Mouse (Mus musculus): ENCODE measurements at regions not wholly inside any gene's neighbourhood (a gene's known extent, or its start where the extent isn't known, plus 50 kb on each side); places are given as distances from the start of the nearest gene placed in this dataset.

- 65% methylated on average over 4 of the region's 4 CpGs for WGBS
- TF ChIP-seq CTCF (IDR thresholded peaks at IDR 0.05; ENCODE audit: low read depth) = no peak
- H3K27ac ChIP-seq (ENCODE audit: low read depth, low read length) = no peak overlapping the region
- no peak overlapping the region for H3K4me3 ChIP-seq (ENCODE audit: low read depth, low read length)
- no peak overlapping the region for H3K9ac ChIP-seq (ENCODE audit: low read depth, low read length)
- H3K27me3 ChIP-seq (replicated peaks; ENCODE audit: control insufficient read depth, insufficient read depth, low read length) = no peaks in the 10 kb centered on the region
- ATAC-seq = no peak
- H3K4me2 ChIP-seq (replicated peaks; ENCODE audit: low read depth) = no peak overlapping the region
- H3K9me3 ChIP-seq (ENCODE audit: control insufficient read depth) = no peaks in the 10 kb centered on the region
- no peaks in the 10 kb centered on the region for H3K4me1 ChIP-seq (replicated peaks; ENCODE audit: control insufficient read depth, insufficient read depth, low read length)
- no peaks in the 10 kb centered on the region for H3K36me3 ChIP-seq (ENCODE audit: control insufficient read depth, insufficient read depth)
Observed at GRCm38 (mm10) chr13:101202565-101203313, 369.5 kb upstream of the Slc30a5 start.

- no peaks in the 10 kb centered on the region for H3K9me3 ChIP-seq (ENCODE audit: control insufficient read depth)
- H3K4me1 ChIP-seq (replicated peaks; ENCODE audit: control insufficient read depth, insufficient read depth, low read length) = no peaks in the 10 kb centered on the region
- ATAC-seq = no peak
- H3K36me3 ChIP-seq (ENCODE audit: control insufficient read depth, insufficient read depth) = no peaks in the 10 kb centered on the region
- no peak for TF ChIP-seq CTCF (IDR thresholded peaks at IDR 0.05; ENCODE audit: low read depth)
- H3K4me2 ChIP-seq (replicated peaks; ENCODE audit: low read depth) = no peak overlapping the region
- H3K27me3 ChIP-seq (replicated peaks; ENCODE audit: control insufficient read depth, insufficient read depth, low read length) = no peaks in the 10 kb centered on the region
- no peak overlapping the region for H3K4me3 ChIP-seq (ENCODE audit: low read depth, low read length)
- no peak overlapping the region for H3K9ac ChIP-seq (ENCODE audit: low read depth, low read length)
- 82% methylated on average over 7 of the region's 7 CpGs for WGBS
- H3K27ac ChIP-seq (ENCODE audit: low read depth, low read length) = no peak overlapping the region
Observed at GRCm38 (mm10) chr13:101190249-101190830, 357.1 kb upstream of the Slc30a5 start.

GRCm38 (mm10) chr13:101182387-101182786, 349.2 kb upstream of the Slc30a5 start:
- 73% methylated on average over 2 of the region's 2 CpGs for WGBS

GRCm38 (mm10) chr13:101175017-101175689, 341.9 kb upstream of the Slc30a5 start:
- no peak for TF ChIP-seq CTCF (IDR thresholded peaks at IDR 0.05; ENCODE audit: low read depth)
- no peak overlapping the region for H3K4me3 ChIP-seq (ENCODE audit: low read depth, low read length)
- no peaks in the 10 kb centered on the region for H3K4me1 ChIP-seq (replicated peaks; ENCODE audit: control insufficient read depth, insufficient read depth, low read length)
- H3K36me3 ChIP-seq (ENCODE audit: control insufficient read depth, insufficient read depth) = no peaks in the 10 kb centered on the region
- 83% methylated on average over 8 of the region's 8 CpGs for WGBS
- ATAC-seq = no peak
- no peaks in the 10 kb centered on the region for H3K27me3 ChIP-seq (replicated peaks; ENCODE audit: control insufficient read depth, insufficient read depth, low read length)
- H3K9ac ChIP-seq (ENCODE audit: low read depth, low read length) = no peak overlapping the region
- no peak overlapping the region for H3K27ac ChIP-seq (ENCODE audit: low read depth, low read length)
- H3K4me2 ChIP-seq (replicated peaks; ENCODE audit: low read depth) = no peak overlapping the region
- H3K9me3 ChIP-seq (ENCODE audit: control insufficient read depth) = no peaks in the 10 kb centered on the region

More at GRCm38 (mm10) chr13:101182387-101182786, 349.2 kb upstream of the Slc30a5 start:
- Histone ChIP-seq H3K9me3 (ENCODE audit: control insufficient read depth) (no peaks in the 10 kb centered on the region), H3K36me3 (ENCODE audit: control insufficient read depth, insufficient read depth) (no peaks in the 10 kb centered on the region), H3K27ac (ENCODE audit: low read depth, low read length) (no peak overlapping the region), H3K9ac (ENCODE audit: low read depth, low read length) (no peak overlapping the region), H3K27me3 (replicated peaks; ENCODE audit: control insufficient read depth, insufficient read depth, low read length) (no peaks in the 10 kb centered on the region), H3K4me3 (ENCODE audit: low read depth, low read length) (no peak overlapping the region), H3K4me1 (replicated peaks; ENCODE audit: control insufficient read depth, insufficient read depth, low read length) (no peaks in the 10 kb centered on the region), H3K4me2 (replicated peaks; ENCODE audit: low read depth) (no peak overlapping the region)
- no peak for TF ChIP-seq CTCF (IDR thresholded peaks at IDR 0.05; ENCODE audit: low read depth)
- ATAC-seq = no peak

GRCm38 (mm10) chr13:101161768-101162167, 328.5 kb upstream of the Slc30a5 start:
- no peak for ATAC-seq
- H3K27ac ChIP-seq (ENCODE audit: low read depth, low read length) = no peak overlapping the region
- H3K4me3 ChIP-seq (ENCODE audit: low read depth, low read length) = no peak overlapping the region
- H3K36me3 ChIP-seq (ENCODE audit: control insufficient read depth, insufficient read depth) = no peaks in the 10 kb centered on the region
- no peaks in the 10 kb centered on the region for H3K27me3 ChIP-seq (replicated peaks; ENCODE audit: control insufficient read depth, insufficient read depth, low read length)
- no peak overlapping the region for H3K4me2 ChIP-seq (replicated peaks; ENCODE audit: low read depth)
- no peaks in the 10 kb centered on the region for H3K9me3 ChIP-seq (ENCODE audit: control insufficient read depth)
- WGBS = 70% methylated on average over 2 of the region's 2 CpGs
- no peak overlapping the region for H3K9ac ChIP-seq (ENCODE audit: low read depth, low read length)
- H3K4me1 ChIP-seq (replicated peaks; ENCODE audit: control insufficient read depth, insufficient read depth, low read length) = no peaks in the 10 kb centered on the region
- peak; percentile 50 for TF ChIP-seq CTCF (IDR thresholded peaks at IDR 0.05; ENCODE audit: low read depth)

- Histone ChIP-seq H3K4me3 (ENCODE audit: low read depth, low read length) (no peak overlapping the region), H3K4me1 (replicated peaks; ENCODE audit: control insufficient read depth, insufficient read depth, low read length) (no peaks in the 10 kb centered on the region), H3K4me2 (replicated peaks; ENCODE audit: low read depth) (no peak overlapping the region), H3K9ac (ENCODE audit: low read depth, low read length) (no peak overlapping the region), H3K27ac (ENCODE audit: low read depth, low read length) (no peak overlapping the region), H3K36me3 (ENCODE audit: control insufficient read depth, insufficient read depth) (no peaks in the 10 kb centered on the region), H3K27me3 (replicated peaks; ENCODE audit: control insufficient read depth, insufficient read depth, low read length) (no peaks in the 10 kb centered on the region), H3K9me3 (ENCODE audit: control insufficient read depth) (no peaks in the 10 kb centered on the region)
- 85% methylated on average over 3 of the region's 3 CpGs for WGBS
- TF ChIP-seq CTCF (IDR thresholded peaks at IDR 0.05; ENCODE audit: low read depth) = no peak
- ATAC-seq = no peak
Observed at GRCm38 (mm10) chr13:101159878-101160277, 326.7 kb upstream of the Slc30a5 start.

Data from intestine, postnatal 0 days (tissue).